8 mouse cellular contexts compared by ENCODE assay signal in genomic region chr10:81498316-81499249, GRCm38 (mm10). TPM values are rescaled to one million over a fixed set of nuclear protein-coding genes. Genes with fewer than 3 reads are reported as not detected.
DNase-seq lines count a peak whose midpoint lies in the region; ATAC-seq and TF ChIP-seq lines count a peak whose summit lies in the region.

No protein-coding gene starts in this region.

- no peak for ATAC-seq in CD4-positive, CD25-positive, alpha-beta regulatory T cell, adult 4 months
- no peak for ATAC-seq in kidney, postnatal 0 days (replicated peaks; ENCODE audit: low FRiP score, low read depth)
- ATAC-seq in liver, embryonic 12.5 days: no peak

- H3K9ac ChIP-seq in kidney, postnatal 0 days (ENCODE audit: low read depth, low read length): no peak overlapping the region
- peak overlapping the region; percentile 64 for H3K9ac ChIP-seq in liver, embryonic 12.5 days

- H3K36me3 ChIP-seq in kidney, postnatal 0 days (ENCODE audit: insufficient read depth, low read length): no peaks in the 10 kb centered on the region
- peaks cover 11% of the 10 kb centered on the region for H3K36me3 ChIP-seq in liver, embryonic 12.5 days

- H3K27me3 ChIP-seq in kidney, postnatal 0 days (ENCODE audit: insufficient read depth, low read length): no peaks in the 10 kb centered on the region
- peaks cover 8% of the 10 kb centered on the region; the same call in 1 of the 2 replicates for H3K27me3 ChIP-seq in liver, embryonic 12.5 days (replicated peaks)

- peak; percentile 17; the same call in 1 of the 2 replicates for TF ChIP-seq CTCF in kidney, postnatal 0 days (IDR thresholded peaks at IDR 0.05; ENCODE audit: low read depth)

- WGBS in kidney, postnatal 0 days: 84% methylated on average over 38 of the region's 38 CpGs
- WGBS in liver, embryonic 12.5 days (ENCODE audit: insufficient replicate concordance): 72% methylated on average over 38 of the region's 38 CpGs

- H3K4me3 ChIP-seq in kidney, postnatal 0 days (replicated peaks; ENCODE audit: low read depth, low read length): no peak overlapping the region
- H3K4me3 ChIP-seq in liver, embryonic 12.5 days: peak overlapping the region; percentile 73

- no peaks in the 10 kb centered on the region for H3K9me3 ChIP-seq in kidney, postnatal 0 days (replicated peaks; ENCODE audit: low read length)
- H3K9me3 ChIP-seq in liver, embryonic 12.5 days (replicated peaks): no peaks in the 10 kb centered on the region

- DNase-seq in CD4-positive, CD25-positive, alpha-beta regulatory T cell, adult 2 months (ENCODE audit: low read depth, low spot score): peak; percentile 53
- no peak for DNase-seq in kidney, postnatal 0 days (ENCODE audit: low spot score)
- no peak for DNase-seq in kidney, adult 18-20 months
- DNase-seq in CD4-positive helper T cell, adult 2 months (ENCODE audit: low read depth, low spot score): peak; percentile 52
- no peak for DNase-seq in right cerebral cortex, adult 2 months (ENCODE audit: low spot score in 2 of 2)
- no peak for DNase-seq in embryo, embryonic 10.5 days (ENCODE audit: low spot score)

- no peak overlapping the region for H3K4me2 ChIP-seq in kidney, postnatal 0 days (ENCODE audit: low read length)
- peak overlapping the region; percentile 96 for H3K4me2 ChIP-seq in liver, embryonic 12.5 days

- H3K4me1 ChIP-seq in kidney, postnatal 0 days (replicated peaks; ENCODE audit: insufficient read depth, low read length): peaks cover 10% of the 10 kb centered on the region; the same call in 1 of the 2 replicates
- peaks cover 69% of the 10 kb centered on the region for H3K4me1 ChIP-seq in liver, embryonic 12.5 days

- H3K27ac ChIP-seq in kidney, postnatal 0 days: no peak overlapping the region
- peak overlapping the region; percentile 74 for H3K27ac ChIP-seq in liver, embryonic 12.5 days

RNA-seq across cellular contexts. Expression of gene S1pr4, which starts 1.3 kb away (rescaled TPM):
- 10 to 100 TPM; 53.2 to 76.8 TPM for polyA plus RNA-seq in CD4-positive, CD25-positive, alpha-beta regulatory T cell, adult 4 months (2017; shearing (Covaris generic))
- polyA plus RNA-seq in kidney, postnatal 0 days (2015; fragmentation: Nextera tagmentation; extraction: Ambion mirVana): 1.7 and 1.8 TPM in 2 replicates
- polyA plus RNA-seq in liver, embryonic 12.5 days (2016; fragmentation: Nextera tagmentation; extraction: Ambion mirVana): 3.1 and 3.3 TPM in 2 replicates

RNA-seq across cellular contexts. Expression of gene Ncln, which starts 2.4 kb away (rescaled TPM):
- 10 to 100 TPM; 41.9 to 63.2 TPM for polyA plus RNA-seq in CD4-positive, CD25-positive, alpha-beta regulatory T cell, adult 4 months (2017; shearing (Covaris generic))
- 56.1 and 63.3 TPM in 2 replicates for polyA plus RNA-seq in kidney, postnatal 0 days (2015; fragmentation: Nextera tagmentation; extraction: Ambion mirVana)
- polyA plus RNA-seq in liver, embryonic 12.5 days (2016; fragmentation: Nextera tagmentation; extraction: Ambion mirVana): 59.9 and 62.7 TPM in 2 replicates

RNA-seq across cellular contexts. Expression of gene Celf5, which starts 16.1 kb away (rescaled TPM):
- 1 to 10 TPM in 1 of 2 experiments, under 1 TPM in 1; 0.53 to 1.1 TPM for polyA plus RNA-seq in CD4-positive, CD25-positive, alpha-beta regulatory T cell, adult 4 months (2017; shearing (Covaris generic))
- 0.30 and 0.47 TPM in 2 replicates for polyA plus RNA-seq in kidney, postnatal 0 days (2015; fragmentation: Nextera tagmentation; extraction: Ambion mirVana)
- 0.05 and 0.06 TPM in 2 replicates for polyA plus RNA-seq in liver, embryonic 12.5 days (2016; fragmentation: Nextera tagmentation; extraction: Ambion mirVana)

RNA-seq across cellular contexts. Expression of gene Gna15, which starts 25.4 kb away (rescaled TPM):
- 10 to 100 TPM; 28.5 to 31.9 TPM for polyA plus RNA-seq in CD4-positive, CD25-positive, alpha-beta regulatory T cell, adult 4 months (2017; shearing (Covaris generic))
- polyA plus RNA-seq in kidney, postnatal 0 days (2015; fragmentation: Nextera tagmentation; extraction: Ambion mirVana): 0.80 and 0.92 TPM in 2 replicates
- 7.0 and 7.3 TPM in 2 replicates for polyA plus RNA-seq in liver, embryonic 12.5 days (2016; fragmentation: Nextera tagmentation; extraction: Ambion mirVana)

RNA-seq across cellular contexts. Expression of gene Nfic, which starts 43.1 kb away (rescaled TPM):
- polyA plus RNA-seq in CD4-positive, CD25-positive, alpha-beta regulatory T cell, adult 4 months (2017; shearing (Covaris generic)): 10 to 100 TPM; 14.2 to 19.2 TPM
- polyA plus RNA-seq in kidney, postnatal 0 days (2015; fragmentation: Nextera tagmentation; extraction: Ambion mirVana): 62.3 and 72.5 TPM in 2 replicates
- 10.1 and 10.2 TPM in 2 replicates for polyA plus RNA-seq in liver, embryonic 12.5 days (2016; fragmentation: Nextera tagmentation; extraction: Ambion mirVana)

Comparison
In these comparisons a context has a peak if more than half of its experiments do, and no peak if none do; other contexts are left out.
1. DNase-seq: peak in CD4-positive, CD25-positive, alpha-beta regulatory T cell, adult 2 months (single experiment) and CD4-positive helper T cell, adult 2 months (single experiment); none in kidney, postnatal 0 days (single experiment), kidney, adult 18-20 months (single experiment), right cerebral cortex, adult 2 months (0 of 2) and embryo, embryonic 10.5 days (single experiment).
2. RNA of gene S1pr4, which starts 1.3 kb away (polyA plus RNA-seq): 53.2 to 76.8 TPM in CD4-positive, CD25-positive, alpha-beta regulatory T cell, adult 4 months; 3.1 to 3.3 TPM in liver, embryonic 12.5 days and 1.7 to 1.8 TPM in kidney, postnatal 0 days; every median in the first group is over 10 times any median in the second.